Mouse (Mus musculus): Measurements from ENCODE around the gene Golga4. TPM values are rescaled to one million over a fixed set of nuclear protein-coding genes. Genes with fewer than 3 reads are reported as not detected.

Gene Golga4
- polyA plus RNA-seq, 1 experiment from 2014 or later, result 46.2 TPM

DNA sequence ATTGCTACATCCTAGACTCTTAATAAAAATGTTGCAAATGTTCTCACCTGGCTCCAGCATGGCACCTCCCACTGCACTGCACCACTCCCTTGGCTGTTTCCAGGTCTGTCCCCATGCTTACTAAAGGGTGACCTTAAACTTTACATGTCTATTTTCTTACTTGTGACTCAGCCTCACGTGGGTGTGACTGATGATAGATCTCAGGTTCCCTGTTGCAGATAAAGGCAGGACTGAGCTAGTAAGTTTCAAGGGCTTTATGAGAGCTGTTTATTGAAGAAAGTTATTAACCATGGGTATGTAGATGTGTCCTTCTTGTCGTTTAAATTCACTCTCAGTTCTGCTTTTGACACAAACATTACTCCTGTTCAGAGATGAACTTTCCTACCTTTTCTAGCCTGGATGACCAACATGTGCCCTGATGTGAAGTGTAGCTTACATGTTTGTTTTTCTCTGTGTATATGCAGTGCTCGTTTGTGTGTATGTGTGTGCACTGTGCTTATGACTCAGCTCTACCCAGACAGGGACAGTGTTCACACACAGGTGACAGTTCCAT, 6.7 kb downstream of the Golga4 start:
- Histone ChIP-seq H3K4me3 (no peak overlapping the region), H3K4me2 (no peak overlapping the region), H3K27me3 (no peaks in the 10 kb centered on the region), H3K9me3 (no peaks in the 10 kb centered on the region), H3K9ac (no peak overlapping the region), H3K36me3 (peaks cover 19% of the 10 kb centered on the region), H3K27ac (replicated peaks) (no peak overlapping the region), H3K4me1 (replicated peaks) (peaks cover 10% of the 10 kb centered on the region)
- WGBS, result 90% methylated on average over 3 of the region's 3 CpGs
- no peak for ATAC-seq (ENCODE audit: low FRiP score, low read depth)

GRCm38 (mm10) chr9:118515476-118515875, 9.4 kb downstream of the Golga4 start:
- WGBS, result 98% methylated on average over 6 of the region's 6 CpGs
- H3K9ac ChIP-seq, result no peak overlapping the region
- ATAC-seq (ENCODE audit: low FRiP score, low read depth), result no peak

DNA sequence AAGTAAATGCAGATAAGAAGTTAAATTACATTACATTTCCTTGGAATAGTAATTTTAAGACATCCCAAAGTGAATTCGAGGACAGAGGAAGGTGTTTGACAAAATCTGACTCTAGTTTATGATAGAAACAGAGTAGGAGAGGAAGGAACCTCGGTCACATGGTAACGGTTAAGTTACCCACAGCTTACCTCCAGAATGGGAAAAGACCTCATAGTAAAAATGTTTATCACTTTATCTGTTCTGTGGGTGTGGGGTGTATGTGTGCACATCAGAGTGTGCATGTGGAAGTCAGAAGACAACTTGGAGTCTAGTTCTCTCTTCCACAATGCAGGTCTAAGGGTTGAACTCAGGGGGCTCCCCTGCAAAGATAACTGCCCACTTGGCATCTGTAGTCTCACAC, 10.1 kb downstream of the Golga4 start:
- Histone ChIP-seq H3K9ac (no peak overlapping the region), H3K27ac (replicated peaks) (no peak overlapping the region), H3K27me3 (no peaks in the 10 kb centered on the region), H3K4me3 (no peak overlapping the region), H3K4me2 (no peak overlapping the region), H3K9me3 (no peaks in the 10 kb centered on the region), H3K4me1 (replicated peaks) (peaks cover 12% of the 10 kb centered on the region), H3K36me3 (peaks cover 19% of the 10 kb centered on the region)
- WGBS, result 98% methylated on average over 3 of the region's 3 CpGs
- ATAC-seq (ENCODE audit: low FRiP score, low read depth), result no peak

More at GRCm38 (mm10) chr9:118515476-118515875, 9.4 kb downstream of the Golga4 start:
- H3K9me3 ChIP-seq, result no peaks in the 10 kb centered on the region
- H3K36me3 ChIP-seq, result peaks cover 19% of the 10 kb centered on the region
- H3K4me1 ChIP-seq (replicated peaks), result peaks cover 6% of the 10 kb centered on the region
- H3K4me2 ChIP-seq, result no peak overlapping the region
- H3K27me3 ChIP-seq, result no peaks in the 10 kb centered on the region
- no peak overlapping the region for H3K27ac ChIP-seq (replicated peaks)
- no peak overlapping the region for H3K4me3 ChIP-seq

DNA sequence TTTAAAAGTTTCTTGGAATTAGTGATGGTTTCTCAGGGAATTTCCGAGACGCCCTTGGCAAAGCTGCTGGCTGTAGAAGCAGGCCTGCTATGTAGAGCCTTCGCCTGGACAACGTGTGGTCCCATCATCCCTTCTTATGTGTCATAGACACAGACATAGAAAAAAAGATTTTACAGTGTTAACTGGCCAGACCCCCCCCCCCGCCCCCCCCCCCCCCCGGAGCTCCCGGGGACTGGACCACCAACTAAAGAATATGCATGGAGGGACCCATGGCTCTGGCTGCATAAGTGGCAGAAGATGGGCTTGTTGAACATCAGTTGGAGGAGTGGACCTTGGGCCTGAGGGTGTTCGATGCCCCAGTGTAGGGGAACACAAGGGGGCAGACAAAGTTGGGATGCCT, 11.6 kb downstream of the Golga4 start:
- 86% methylated on average over 8 of the region's 8 CpGs for WGBS
- Histone ChIP-seq H3K36me3 (peaks cover 19% of the 10 kb centered on the region), H3K4me2 (no peak overlapping the region), H3K27ac (replicated peaks) (no peak overlapping the region), H3K4me3 (no peak overlapping the region), H3K4me1 (replicated peaks) (peaks cover 12% of the 10 kb centered on the region), H3K27me3 (no peaks in the 10 kb centered on the region), H3K9ac (no peak overlapping the region), H3K9me3 (no peaks in the 10 kb centered on the region)
- ATAC-seq (ENCODE audit: low FRiP score, low read depth), result no peak

DNA sequence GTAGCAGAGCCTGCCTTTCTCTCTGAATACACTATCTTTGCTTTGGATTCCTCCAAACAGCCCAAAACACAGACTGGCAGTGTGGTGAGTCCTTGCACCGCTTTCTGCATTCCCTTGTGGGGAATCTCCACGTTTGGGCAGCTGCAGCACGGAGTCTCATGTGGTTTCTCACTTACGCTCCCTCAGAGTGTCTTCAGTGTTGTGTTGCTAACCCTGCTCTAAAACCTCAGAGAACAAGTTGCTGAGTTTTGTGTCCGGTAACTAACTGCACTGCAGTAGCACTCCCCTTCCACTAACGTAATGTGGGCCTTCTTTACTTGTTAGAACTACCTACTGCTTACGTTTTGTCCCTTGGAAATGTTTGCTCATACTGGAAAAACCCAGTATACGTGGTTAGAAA, 13.0 kb downstream of the Golga4 start:
- Histone ChIP-seq H3K9ac (no peak overlapping the region), H3K27ac (replicated peaks) (no peak overlapping the region), H3K36me3 (peaks cover 22% of the 10 kb centered on the region), H3K4me3 (no peak overlapping the region), H3K27me3 (no peaks in the 10 kb centered on the region), H3K9me3 (no peaks in the 10 kb centered on the region), H3K4me1 (replicated peaks) (peaks cover 12% of the 10 kb centered on the region), H3K4me2 (no peak overlapping the region)
- ATAC-seq (ENCODE audit: low FRiP score, low read depth), result no peak
- 73% methylated on average over 8 of the region's 8 CpGs for WGBS

GRCm38 (mm10) chr9:118520011-118520410, 13.9 kb downstream of the Golga4 start:
- Histone ChIP-seq H3K4me3 (no peak overlapping the region), H3K27ac (replicated peaks) (no peak overlapping the region), H3K4me2 (no peak overlapping the region), H3K4me1 (replicated peaks) (peaks cover 12% of the 10 kb centered on the region), H3K36me3 (peaks cover 17% of the 10 kb centered on the region), H3K9me3 (no peaks in the 10 kb centered on the region), H3K9ac (no peak overlapping the region), H3K27me3 (no peaks in the 10 kb centered on the region)
- WGBS, result 63% methylated on average over 8 of the region's 8 CpGs
- no peak for ATAC-seq (ENCODE audit: low FRiP score, low read depth)

GRCm38 (mm10) chr9:118520858-118521257, 14.8 kb downstream of the Golga4 start:
- Histone ChIP-seq H3K9me3 (no peaks in the 10 kb centered on the region), H3K4me1 (replicated peaks) (peaks cover 12% of the 10 kb centered on the region), H3K27me3 (no peaks in the 10 kb centered on the region), H3K36me3 (peaks cover 18% of the 10 kb centered on the region), H3K4me3 (no peak overlapping the region), H3K9ac (no peak overlapping the region), H3K4me2 (no peak overlapping the region), H3K27ac (replicated peaks) (no peak overlapping the region)
- WGBS, result 33% methylated on average over 3 of the region's 3 CpGs
- no peak for ATAC-seq (ENCODE audit: low FRiP score, low read depth)

- no peak for ATAC-seq (ENCODE audit: low FRiP score, low read depth)
- no peak overlapping the region for H3K9ac ChIP-seq
- WGBS, result 77% methylated on average over 8 of the region's 8 CpGs
- H3K27me3 ChIP-seq, result no peaks in the 10 kb centered on the region
- H3K36me3 ChIP-seq, result peaks cover 20% of the 10 kb centered on the region
- H3K27ac ChIP-seq (replicated peaks), result no peak overlapping the region
- H3K4me1 ChIP-seq (replicated peaks), result peaks cover 12% of the 10 kb centered on the region
- H3K4me3 ChIP-seq, result no peak overlapping the region
- H3K4me2 ChIP-seq, result no peak overlapping the region
- no peaks in the 10 kb centered on the region for H3K9me3 ChIP-seq
Measured at GRCm38 (mm10) chr9:118521659-118522058, 15.6 kb downstream of the Golga4 start.

- Histone ChIP-seq H3K27me3 (no peaks in the 10 kb centered on the region), H3K4me2 (no peak overlapping the region), H3K27ac (replicated peaks) (no peak overlapping the region), H3K4me1 (replicated peaks) (peaks cover 7% of the 10 kb centered on the region), H3K9ac (no peak overlapping the region), H3K36me3 (peaks cover 36% of the 10 kb centered on the region), H3K4me3 (no peak overlapping the region), H3K9me3 (no peaks in the 10 kb centered on the region)
- 76% methylated on average over 11 of the region's 11 CpGs for WGBS
- ATAC-seq (ENCODE audit: low FRiP score, low read depth), result no peak
Measured at GRCm38 (mm10) chr9:118523738-118524137, 17.7 kb downstream of the Golga4 start.

DNA sequence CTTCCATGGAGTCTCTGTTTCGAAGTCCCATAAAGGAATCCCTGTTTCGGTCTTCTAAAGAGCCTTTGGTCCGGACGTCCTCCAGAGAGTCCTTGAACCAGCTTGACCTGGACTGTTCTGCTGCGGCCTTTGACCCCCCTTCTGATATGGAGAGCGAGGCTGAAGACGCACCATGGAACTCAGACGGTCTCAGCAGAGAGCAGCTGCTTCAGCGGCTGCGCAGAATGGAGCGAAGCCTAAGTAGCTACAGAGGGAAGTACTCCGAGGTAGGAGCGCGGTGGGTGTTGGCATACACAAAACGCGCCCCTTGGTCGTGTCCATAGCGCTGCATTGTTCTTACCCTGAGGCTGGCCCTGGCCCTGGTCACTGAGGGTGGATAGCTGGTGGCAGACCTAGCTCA, 21.0 kb downstream of the Golga4 start:
- Histone ChIP-seq H3K27me3 (no peaks in the 10 kb centered on the region), H3K4me3 (no peak overlapping the region), H3K27ac (replicated peaks) (no peak overlapping the region), H3K9me3 (no peaks in the 10 kb centered on the region), H3K9ac (no peak overlapping the region), H3K4me2 (no peak overlapping the region), H3K36me3 (peaks cover 56% of the 10 kb centered on the region), H3K4me1 (replicated peaks) (no peaks in the 10 kb centered on the region)
- WGBS, result 92% methylated on average over 18 of the region's 18 CpGs
- no peak for ATAC-seq (ENCODE audit: low FRiP score, low read depth)

GRCm38 (mm10) chr9:118529783-118530182, 23.7 kb downstream of the Golga4 start:
- no peak overlapping the region for H3K27ac ChIP-seq (replicated peaks)

GRCm38 (mm10) chr9:118530679-118531078, 24.6 kb downstream of the Golga4 start:
- Histone ChIP-seq H3K27ac (replicated peaks) (no peak overlapping the region), H3K4me1 (replicated peaks) (no peaks in the 10 kb centered on the region), H3K9ac (no peak overlapping the region), H3K4me3 (no peak overlapping the region), H3K36me3 (peaks cover 70% of the 10 kb centered on the region), H3K9me3 (no peaks in the 10 kb centered on the region), H3K27me3 (no peaks in the 10 kb centered on the region), H3K4me2 (no peak overlapping the region)
- no peak for ATAC-seq (ENCODE audit: low FRiP score, low read depth)
- 93% methylated on average over 6 of the region's 6 CpGs for WGBS

More at GRCm38 (mm10) chr9:118529783-118530182, 23.7 kb downstream of the Golga4 start:
- no peak for ATAC-seq (ENCODE audit: low FRiP score, low read depth)
- no peak overlapping the region for H3K4me3 ChIP-seq
- WGBS, result 92% methylated on average over 3 of the region's 3 CpGs
- H3K4me1 ChIP-seq (replicated peaks), result no peaks in the 10 kb centered on the region
- H3K9ac ChIP-seq, result no peak overlapping the region
- H3K9me3 ChIP-seq, result no peaks in the 10 kb centered on the region
- H3K4me2 ChIP-seq, result no peak overlapping the region
- H3K27me3 ChIP-seq, result no peaks in the 10 kb centered on the region
- peaks cover 71% of the 10 kb centered on the region for H3K36me3 ChIP-seq

Measured in hindbrain, embryonic 15.5 days (tissue).